11 mouse cellular contexts compared by ENCODE assay signal in the genomic region with DNA sequence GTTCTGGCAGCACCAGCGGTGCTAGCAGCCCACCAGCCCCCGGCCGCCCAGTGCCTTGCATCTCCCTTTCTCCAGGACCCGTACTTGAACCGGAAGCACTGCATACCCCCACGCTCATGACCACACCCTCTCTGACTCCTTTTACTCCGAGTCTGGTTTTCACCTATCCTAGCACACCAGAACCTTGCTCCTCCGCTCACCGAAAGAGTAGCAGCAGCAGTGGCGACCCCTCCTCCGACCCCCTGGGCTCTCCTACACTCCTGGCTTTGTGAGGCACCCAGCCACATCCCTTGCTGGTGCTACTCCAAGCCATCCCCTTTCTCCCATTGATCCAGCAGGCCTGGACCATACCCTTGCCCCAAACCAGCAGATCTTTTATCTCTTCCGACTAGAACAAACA. TPM values are rescaled to one million over a fixed set of nuclear protein-coding genes. Genes with fewer than 3 reads are reported as not detected.
DNase-seq lines count a peak whose midpoint lies in the region; ATAC-seq and TF ChIP-seq lines count a peak whose summit lies in the region.
"Had no signal": no experiment of that assay in that cellular context is flagged by ENCODE, and none has a peak within 500 bp of the region (broad histone marks: within the 10 kb centered on the region; RNA-seq: fewer than 3 reads in every experiment).

No protein-coding gene starts in this region.

- intact Hi-C loops in heart, adult 2 months (cut with DNase I) = loop anchor here (2.0 kb wide), 1 partner anchor 22 kb away; no protein-coding TSS in a partner anchor

- no peaks in the 10 kb centered on the region for H3K27me3 ChIP-seq in heart, adult 2 months (ENCODE audit: control insufficient read depth, insufficient read depth, low read length)
- peaks cover 41% of the 10 kb centered on the region for H3K27me3 ChIP-seq in hindbrain, embryonic 10.5 days (ENCODE audit: insufficient read depth, poor library complexity, severe bottlenecking)
- H3K27me3 ChIP-seq in midbrain, embryonic 11.5 days (ENCODE audit: control insufficient read depth, insufficient read depth, low read length) = peaks cover 4% of the 10 kb centered on the region; the same call in 1 of the 2 replicates

- peaks cover 6% of the 10 kb centered on the region for H3K4me1 ChIP-seq in heart, adult 2 months (ENCODE audit: control insufficient read depth, insufficient read depth, low read length)
- peaks cover 2 to 9% of the 10 kb centered on the region in 2 experiments; a peak in 3 of 4 replicates for H3K4me1 ChIP-seq in ES-E14 (ENCODE audit: control insufficient read depth in 2 of 2, insufficient read depth in 2 of 2, low read length in 2 of 2, poor library complexity in 1 of 2)
- H3K4me1 ChIP-seq in hindbrain, embryonic 10.5 days (replicated peaks) = peaks cover 44% of the 10 kb centered on the region
- peaks cover 24% of the 10 kb centered on the region for H3K4me1 ChIP-seq in midbrain, embryonic 11.5 days (ENCODE audit: control insufficient read depth, insufficient read depth, low read length)

- in situ Hi-C loops in ES-E14 (cut with MboI; ENCODE audit: low sequenced_read_pairs in 2 of 2, unreplicated experiment in 2 of 2) = no loop called here

- TF ChIP-seq EP300 in heart, adult 2 months (IDR thresholded peaks at IDR 0.05; ENCODE audit: insufficient read depth, low read depth, low read length) = no peak

- DNase-seq in heart, adult 2 months = no peak
- DNase-seq in heart, postnatal 4 days = no peak
- DNase-seq in ES-E14 (ENCODE audit: low read depth, low spot score) = no peak
- DNase-seq in hindbrain, embryonic 10.5 days (ENCODE audit: low spot score) = no peak
- no peak for DNase-seq in midbrain, embryonic 11.5 days (ENCODE audit: low spot score, missing footprints)
- DNase-seq in MN1 (ENCODE audit: low spot score) = no peak
- DNase-seq in ovary, adult 18-20 months (ENCODE audit: low spot score) = no peak
- no peak for DNase-seq in gastrocnemius, postnatal 25 days
- DNase-seq: gastrocnemius, postnatal 14 days; spleen, adult 18-20 months had no signal

- peaks cover 6% of the 10 kb centered on the region for H3K79me2 ChIP-seq in heart, adult 2 months (replicated peaks; ENCODE audit: control insufficient read depth, insufficient read depth, low read length)

- no peak for TF ChIP-seq CTCF in heart, adult 2 months (IDR thresholded peaks at IDR 0.05)

- H3K4me2 ChIP-seq in midbrain, embryonic 11.5 days = peak overlapping the region; percentile 100; the same call in 1 of the 2 replicates

- H3K27ac ChIP-seq in heart, adult 2 months = peak overlapping the region; percentile 99
- no peak overlapping the region for H3K27ac ChIP-seq in ES-E14 (ENCODE audit: insufficient read depth, low read depth, low read length, poor library complexity, severe bottlenecking)
- H3K27ac ChIP-seq in hindbrain, embryonic 10.5 days = no peak overlapping the region
- no peak overlapping the region for H3K27ac ChIP-seq in midbrain, embryonic 11.5 days (ENCODE audit: low read depth, low read length)

- H3K9me3 ChIP-seq in ES-E14 (ENCODE audit: control insufficient read depth, insufficient read depth, low read depth, low read length) = no peaks in the 10 kb centered on the region
- H3K9me3 ChIP-seq in hindbrain, embryonic 10.5 days = no peaks in the 10 kb centered on the region
- no peaks in the 10 kb centered on the region for H3K9me3 ChIP-seq in midbrain, embryonic 11.5 days (ENCODE audit: control insufficient read depth, low read length)

- H3K36me3 ChIP-seq in heart, adult 2 months (ENCODE audit: control insufficient read depth, insufficient read depth, low read length) = peaks cover 12% of the 10 kb centered on the region
- H3K36me3 ChIP-seq in ES-E14 (ENCODE audit: control insufficient read depth, insufficient read depth, low read length, poor library complexity, severe bottlenecking) = 0 out of 2 replicates have a peak, but pooled peaks cover 5% of the 10 kb centered on the region
- H3K36me3 ChIP-seq in hindbrain, embryonic 10.5 days = peaks cover 16% of the 10 kb centered on the region
- H3K36me3 ChIP-seq in midbrain, embryonic 11.5 days (ENCODE audit: control insufficient read depth, insufficient read depth, low read length) = no peaks in the 10 kb centered on the region

- H3K4me3 ChIP-seq in heart, adult 2 months = peak overlapping the region; percentile 64
- H3K4me3 ChIP-seq in ES-E14 (ENCODE audit: insufficient read depth in 1 of 2, low read depth in 1 of 2, low read length in 2 of 2, poor library complexity in 1 of 2, severe bottlenecking in 1 of 2) = peak overlapping the region; percentile 1 to 22; a peak in 1 of 4 replicates
- H3K4me3 ChIP-seq in hindbrain, embryonic 10.5 days = peak overlapping the region; percentile 92; the same call in 1 of the 2 replicates
- no peak overlapping the region for H3K4me3 ChIP-seq in midbrain, embryonic 11.5 days (ENCODE audit: low read depth, low read length)

- no peak for TF ChIP-seq POLR2A in heart, adult 2 months (IDR thresholded peaks at IDR 0.05; ENCODE audit: insufficient read depth, low read depth, low read length)

- WGBS in heart, adult 2 months = 65% methylated on average over 12 of the region's 12 CpGs
- WGBS in hindbrain, embryonic 10.5 days = 88% methylated on average over 12 of the region's 12 CpGs
- 76% methylated on average over 12 of the region's 12 CpGs for WGBS in midbrain, embryonic 11.5 days

- peak overlapping the region; percentile 7; the same call in 1 of the 2 replicates for H3K9ac ChIP-seq in heart, adult 2 months (ENCODE audit: low read depth, low read length)
- H3K9ac ChIP-seq in ES-E14 (ENCODE audit: insufficient read depth, low read depth, low read length, poor library complexity, severe bottlenecking) = no peak overlapping the region
- no peak overlapping the region for H3K9ac ChIP-seq in midbrain, embryonic 11.5 days (ENCODE audit: low read length)

- ATAC-seq in midbrain, embryonic 11.5 days (ENCODE audit: low FRiP score) = no peak

TF ChIP-seq in ES-E14, 5 proteins besides CTCF, POLR2A, EP300 and RAD21:
- no peak for TF ChIP-seq MAFK (IDR thresholded peaks at IDR 0.05; ENCODE audit: insufficient read depth, low read depth, low read length)

RNA-seq across cellular contexts. Expression of a gene that starts 2.7 kb away (rescaled TPM):
- 1 to 10 TPM; 6.3 to 9.7 TPM for total RNA-seq in heart, adult 2 months (2021)
- 5.9 and 6.1 TPM in 2 replicates for polyA plus RNA-seq in heart, adult 2 months (2012; rRNA removed)
- total RNA-seq in heart, postnatal 4 days (2021) = 10 to 100 TPM; 13.5 to 13.9 TPM
- 4.9 and 5.4 TPM in 2 replicates for total RNA-seq in ES-E14 (2012; rRNA removed)
- polyA plus RNA-seq in hindbrain, embryonic 10.5 days (2016; fragmentation: Nextera tagmentation; extraction: Ambion mirVana) = 6.9 and 8.6 TPM in 2 replicates
- 6.9 and 7.8 TPM in 2 replicates for polyA plus RNA-seq in midbrain, embryonic 11.5 days (2014; fragmentation: Nextera tagmentation; extraction: Ambion mirVana)
- total RNA-seq in gastrocnemius, postnatal 25 days (2021) = 1 to 10 TPM; 4.5 to 6.6 TPM

RNA-seq across cellular contexts. Expression of a gene that starts 5.4 kb away (rescaled TPM):
- total RNA-seq in heart, adult 2 months (2021) = 10 to 100 TPM; 47.1 to 52.9 TPM
- 85.6 and 88.3 TPM in 2 replicates for polyA plus RNA-seq in heart, adult 2 months (2012; rRNA removed)
- 100 to 1,000 TPM; 106 to 118 TPM for total RNA-seq in heart, postnatal 4 days (2021)
- total RNA-seq in ES-E14 (2012; rRNA removed) = 52.4 and 62.0 TPM in 2 replicates
- 99.5 and 122 TPM in 2 replicates for polyA plus RNA-seq in hindbrain, embryonic 10.5 days (2016; fragmentation: Nextera tagmentation; extraction: Ambion mirVana)
- polyA plus RNA-seq in midbrain, embryonic 11.5 days (2014; fragmentation: Nextera tagmentation; extraction: Ambion mirVana) = 98.3 and 103 TPM in 2 replicates
- total RNA-seq in gastrocnemius, postnatal 25 days (2021) = 10 to 100 TPM; 36.9 to 38.4 TPM

RNA-seq across cellular contexts. Expression of a gene that starts 7.7 kb away (rescaled TPM):
- not detected for total RNA-seq in heart, adult 2 months (2021)
- 0.12 TPM in 1 of 2 replicates, not detected in the other for polyA plus RNA-seq in heart, adult 2 months (2012; rRNA removed)
- not detected for total RNA-seq in heart, postnatal 4 days (2021)
- total RNA-seq in ES-E14 (2012; rRNA removed) = 1.0 and 3.0 TPM in 2 replicates
- not detected in 2 replicates for polyA plus RNA-seq in hindbrain, embryonic 10.5 days (2016; fragmentation: Nextera tagmentation; extraction: Ambion mirVana)
- not detected in 2 replicates for polyA plus RNA-seq in midbrain, embryonic 11.5 days (2014; fragmentation: Nextera tagmentation; extraction: Ambion mirVana)
- total RNA-seq in gastrocnemius, postnatal 25 days (2021) = not detected
- total RNA-seq: gastrocnemius, postnatal 14 days had no signal
- polyA plus RNA-seq: brain, embryonic 14.5 days had no signal

RNA-seq across cellular contexts. Expression of a gene that starts 13.3 kb away (rescaled TPM):
- total RNA-seq in heart, adult 2 months (2021) = under 1 TPM; 0.32 to 0.42 TPM
- 0.67 and 2.0 TPM in 2 replicates for polyA plus RNA-seq in heart, adult 2 months (2012; rRNA removed)
- total RNA-seq in heart, postnatal 4 days (2021) = under 1 TPM; 0.24 to 0.50 TPM
- 4.5 and 11.7 TPM in 2 replicates for total RNA-seq in ES-E14 (2012; rRNA removed)
- 2.0 and 3.0 TPM in 2 replicates for polyA plus RNA-seq in hindbrain, embryonic 10.5 days (2016; fragmentation: Nextera tagmentation; extraction: Ambion mirVana)
- 2.4 and 3.0 TPM in 2 replicates for polyA plus RNA-seq in midbrain, embryonic 11.5 days (2014; fragmentation: Nextera tagmentation; extraction: Ambion mirVana)
- total RNA-seq in gastrocnemius, postnatal 25 days (2021) = not detected
- total RNA-seq: gastrocnemius, postnatal 14 days had no signal

RNA-seq across cellular contexts. Expression of a gene that starts 18.7 kb away (rescaled TPM):
- total RNA-seq in heart, adult 2 months (2021) = 10 to 100 TPM in 1 of 2 experiments, 1 to 10 TPM in 1; 8.2 to 10.3 TPM
- 33.6 and 36.3 TPM in 2 replicates for polyA plus RNA-seq in heart, adult 2 months (2012; rRNA removed)
- 10 to 100 TPM; 36.7 to 37.8 TPM for total RNA-seq in heart, postnatal 4 days (2021)
- 18.0 and 23.9 TPM in 2 replicates for total RNA-seq in ES-E14 (2012; rRNA removed)
- 62.7 and 71.3 TPM in 2 replicates for polyA plus RNA-seq in hindbrain, embryonic 10.5 days (2016; fragmentation: Nextera tagmentation; extraction: Ambion mirVana)
- polyA plus RNA-seq in midbrain, embryonic 11.5 days (2014; fragmentation: Nextera tagmentation; extraction: Ambion mirVana) = 52.7 and 54.7 TPM in 2 replicates
- 10 to 100 TPM in 1 of 2 experiments, 1 to 10 TPM in 1; 7.8 to 12.2 TPM for total RNA-seq in gastrocnemius, postnatal 25 days (2021)
